In the genomic region with DNA sequence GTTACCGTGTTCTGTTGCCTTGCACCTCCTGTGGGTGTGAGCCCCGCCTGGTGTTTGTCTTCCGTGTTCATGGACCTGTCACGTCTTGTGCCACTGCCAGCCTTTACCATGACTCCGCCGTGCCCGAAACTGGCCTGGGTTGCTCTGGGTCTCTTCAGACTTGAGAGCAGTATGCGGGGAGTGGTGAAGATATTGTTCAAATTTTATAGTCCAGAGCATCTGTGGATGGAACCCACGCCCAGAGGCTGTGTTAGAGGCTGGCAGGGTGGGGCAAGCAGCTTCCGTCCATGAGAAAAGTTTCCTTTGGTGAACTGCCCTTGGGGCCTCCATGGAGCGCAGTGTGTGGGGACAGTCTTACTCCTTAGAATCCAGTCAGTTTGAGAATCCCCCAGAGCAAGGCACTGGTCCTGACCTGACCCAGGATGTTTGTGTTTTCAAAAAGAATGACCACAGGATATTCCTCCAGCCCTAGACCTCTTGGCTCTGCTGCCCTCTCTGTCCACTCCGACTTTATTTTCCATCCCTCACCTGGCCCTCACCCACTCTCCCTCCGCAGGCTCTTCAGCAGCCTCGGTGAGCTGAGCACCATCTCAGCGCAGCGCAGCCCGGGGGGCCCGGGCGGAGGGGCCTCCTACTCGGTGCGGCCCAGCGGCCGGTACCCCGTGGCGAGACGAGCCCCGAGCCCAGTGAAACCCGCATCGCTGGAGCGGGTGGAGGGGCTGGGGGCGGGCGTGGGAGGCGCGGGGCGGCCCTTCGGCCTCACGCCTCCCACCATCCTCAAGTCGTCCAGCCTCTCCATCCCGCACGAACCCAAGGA, we compare ENCODE assay signal across 8 mouse cellular contexts. TPM values are rescaled to one million over a fixed set of nuclear protein-coding genes. Genes with fewer than 3 reads are reported as not detected.
A peak's percentile ranks its signal among the peaks of the same experiment; 100 is the strongest.
DNase-seq lines count a peak whose midpoint lies in the region; ATAC-seq and TF ChIP-seq lines count a peak whose summit lies in the region.

No protein-coding gene starts in this region.

- no peak overlapping the region for H3K27ac ChIP-seq in heart, embryonic 12.5 days (ENCODE audit: poor library complexity, severe bottlenecking)
- no peak overlapping the region for H3K27ac ChIP-seq in heart, adult 2 months
- H3K27ac ChIP-seq in ES-E14 (ENCODE audit: insufficient read depth, low read depth, low read length, poor library complexity, severe bottlenecking): no peak overlapping the region
- no peak overlapping the region for H3K27ac ChIP-seq in forebrain, embryonic 15.5 days (replicated peaks)
- no peak overlapping the region for H3K27ac ChIP-seq in midbrain, embryonic 11.5 days (ENCODE audit: low read depth, low read length)
- H3K27ac ChIP-seq in left cerebral cortex, adult 2 months: no peak overlapping the region

- TF ChIP-seq CTCF in heart, adult 2 months (IDR thresholded peaks at IDR 0.05): no peak
- TF ChIP-seq CTCF in left cerebral cortex, adult 2 months (IDR thresholded peaks at IDR 0.05): no peak

- peaks cover 48% of the 10 kb centered on the region for H3K27me3 ChIP-seq in heart, embryonic 12.5 days (replicated peaks)
- no peaks in the 10 kb centered on the region for H3K27me3 ChIP-seq in heart, adult 2 months (ENCODE audit: control insufficient read depth, insufficient read depth, low read length)
- peaks cover 27% of the 10 kb centered on the region for H3K27me3 ChIP-seq in forebrain, embryonic 15.5 days
- peaks cover 33% of the 10 kb centered on the region for H3K27me3 ChIP-seq in midbrain, embryonic 11.5 days (ENCODE audit: control insufficient read depth, insufficient read depth, low read length)

- DNase-seq in heart, adult 2 months: no peak
- no peak for DNase-seq in ES-E14 (ENCODE audit: low read depth, low spot score)
- peak; percentile 89 for DNase-seq in midbrain, embryonic 11.5 days (ENCODE audit: low spot score, missing footprints)
- no peak for DNase-seq in ovary, postnatal 36 days (ENCODE audit: low spot score)
- no peak for DNase-seq in thymus, postnatal 0 days (ENCODE audit: low spot score)
- no peak for DNase-seq in left cerebral cortex, adult 2 months (ENCODE audit: extremely low spot score in 1 of 2, low spot score in 2 of 2)

- no peak for TF ChIP-seq POLR2A in heart, adult 2 months (IDR thresholded peaks at IDR 0.05; ENCODE audit: insufficient read depth, low read depth, low read length)

- 22% methylated on average over 40 of the region's 40 CpGs for WGBS in heart, embryonic 12.5 days
- 40% methylated on average over 40 of the region's 40 CpGs for WGBS in heart, adult 2 months
- 9% methylated on average over 40 of the region's 40 CpGs for WGBS in forebrain, embryonic 15.5 days
- WGBS in midbrain, embryonic 11.5 days: 10% methylated on average over 40 of the region's 40 CpGs

- ATAC-seq in heart, embryonic 12.5 days (ENCODE audit: insufficient number of reproducible peaks, low FRiP score): no peak
- ATAC-seq in forebrain, embryonic 15.5 days (replicated peaks): 0 out of 2 replicates have a peak, but pooled peaks have one; percentile 5
- ATAC-seq in midbrain, embryonic 11.5 days (ENCODE audit: low FRiP score): peak; percentile 8; the same call in 1 of the 2 replicates

- peak overlapping the region; percentile 66 for H3K4me2 ChIP-seq in heart, embryonic 12.5 days
- H3K4me2 ChIP-seq in forebrain, embryonic 15.5 days (replicated peaks): peak overlapping the region; percentile 35
- peak overlapping the region; percentile 28 for H3K4me2 ChIP-seq in midbrain, embryonic 11.5 days

- no peaks in the 10 kb centered on the region for H3K79me2 ChIP-seq in heart, adult 2 months (replicated peaks; ENCODE audit: control insufficient read depth, insufficient read depth, low read length)

- no peak overlapping the region for H3K9ac ChIP-seq in heart, embryonic 12.5 days
- no peak overlapping the region for H3K9ac ChIP-seq in heart, adult 2 months (ENCODE audit: low read depth, low read length)
- peak overlapping the region; percentile 49 for H3K9ac ChIP-seq in ES-E14 (ENCODE audit: insufficient read depth, low read depth, low read length, poor library complexity, severe bottlenecking)
- no peak overlapping the region for H3K9ac ChIP-seq in forebrain, embryonic 15.5 days (replicated peaks)
- H3K9ac ChIP-seq in midbrain, embryonic 11.5 days (ENCODE audit: low read length): no peak overlapping the region

- H3K4me3 ChIP-seq in heart, embryonic 12.5 days: peak overlapping the region; percentile 39
- no peak overlapping the region for H3K4me3 ChIP-seq in heart, adult 2 months
- H3K4me3 ChIP-seq in ES-E14 (ENCODE audit: insufficient read depth in 1 of 2, low read depth in 1 of 2, low read length in 2 of 2, poor library complexity in 1 of 2, severe bottlenecking in 1 of 2): peak overlapping the region; percentile 57 to 58
- peak overlapping the region; percentile 16; the same call in 1 of the 2 replicates for H3K4me3 ChIP-seq in forebrain, embryonic 15.5 days
- peak overlapping the region; percentile 4; the same call in 1 of the 2 replicates for H3K4me3 ChIP-seq in midbrain, embryonic 11.5 days (ENCODE audit: low read depth, low read length)
- H3K4me3 ChIP-seq in left cerebral cortex, adult 2 months: no peak overlapping the region

- no peaks in the 10 kb centered on the region for H3K9me3 ChIP-seq in heart, embryonic 12.5 days (replicated peaks)
- no peaks in the 10 kb centered on the region for H3K9me3 ChIP-seq in ES-E14 (ENCODE audit: control insufficient read depth, insufficient read depth, low read depth, low read length)
- H3K9me3 ChIP-seq in forebrain, embryonic 15.5 days: no peaks in the 10 kb centered on the region
- no peaks in the 10 kb centered on the region for H3K9me3 ChIP-seq in midbrain, embryonic 11.5 days (ENCODE audit: control insufficient read depth, low read length)

- intact Hi-C loops in heart, adult 2 months (cut with DNase I): no loop called here
- intact Hi-C loops in left cerebral cortex, adult 2 months (cut with DNase I): no loop called here

- peaks cover 9% of the 10 kb centered on the region for H3K36me3 ChIP-seq in heart, embryonic 12.5 days
- no peaks in the 10 kb centered on the region for H3K36me3 ChIP-seq in heart, adult 2 months (ENCODE audit: control insufficient read depth, insufficient read depth, low read length)
- no peaks in the 10 kb centered on the region for H3K36me3 ChIP-seq in ES-E14 (ENCODE audit: control insufficient read depth, insufficient read depth, low read length, poor library complexity, severe bottlenecking)
- no peaks in the 10 kb centered on the region for H3K36me3 ChIP-seq in forebrain, embryonic 15.5 days
- H3K36me3 ChIP-seq in midbrain, embryonic 11.5 days (ENCODE audit: control insufficient read depth, insufficient read depth, low read length): no peaks in the 10 kb centered on the region

- in situ Hi-C loops in ES-E14 (cut with MboI; ENCODE audit: low sequenced_read_pairs in 2 of 2, unreplicated experiment in 2 of 2): no loop called here

- no peak for TF ChIP-seq EP300 in heart, adult 2 months (IDR thresholded peaks at IDR 0.05; ENCODE audit: insufficient read depth, low read depth, low read length)

- peaks cover 30% of the 10 kb centered on the region for H3K4me1 ChIP-seq in heart, embryonic 12.5 days (replicated peaks)
- peaks cover 17% of the 10 kb centered on the region for H3K4me1 ChIP-seq in heart, adult 2 months (ENCODE audit: control insufficient read depth, insufficient read depth, low read length)
- peaks cover 1 to 24% of the 10 kb centered on the region in 2 experiments; a peak in 3 of 4 replicates for H3K4me1 ChIP-seq in ES-E14 (ENCODE audit: control insufficient read depth in 2 of 2, insufficient read depth in 2 of 2, low read length in 2 of 2, poor library complexity in 1 of 2)
- peaks cover 18% of the 10 kb centered on the region for H3K4me1 ChIP-seq in forebrain, embryonic 15.5 days
- H3K4me1 ChIP-seq in midbrain, embryonic 11.5 days (ENCODE audit: control insufficient read depth, insufficient read depth, low read length): peaks cover 14% of the 10 kb centered on the region

TF ChIP-seq in ES-E14, 5 proteins besides CTCF, POLR2A, EP300 and RAD21:
- TF ChIP-seq ZC3H11A (IDR thresholded peaks at IDR 0.05; ENCODE audit: borderline replicate concordance, low read depth, low read length): no peak
- TF ChIP-seq MAFK (IDR thresholded peaks at IDR 0.05; ENCODE audit: insufficient read depth, low read depth, low read length): no peak
- no peak for TF ChIP-seq ZNF384 (IDR thresholded peaks at IDR 0.05; ENCODE audit: low read depth, low read length)
- TF ChIP-seq HCFC1 (IDR thresholded peaks at IDR 0.05; ENCODE audit: borderline replicate concordance, insufficient read depth, low read length): no peak
- TF ChIP-seq CHD2 (IDR thresholded peaks at IDR 0.05; ENCODE audit: low read depth, low read length): no peak
TF ChIP-seq in ES-E14: peak in this region for 0.

RNA-seq across cellular contexts. Expression of gene Acr, which starts 10.7 kb away (rescaled TPM):
- 0.29 and 0.42 TPM in 2 replicates for polyA plus RNA-seq in heart, embryonic 12.5 days (2016; fragmentation: Nextera tagmentation; extraction: Ambion mirVana)
- under 1 TPM in 1 of 2 experiments, not detected in 1; 0.57 TPM for total RNA-seq in heart, adult 2 months (2021)
- 1.4 and 1.6 TPM in 2 replicates for polyA plus RNA-seq in heart, adult 2 months (2012; rRNA removed)
- 0.21 TPM in 1 of 2 replicates, not detected in the other for total RNA-seq in ES-E14 (2012; rRNA removed)
- polyA plus RNA-seq in forebrain, embryonic 15.5 days (2015; fragmentation: Nextera tagmentation; extraction: Ambion mirVana): 1.6 and 1.7 TPM in 2 replicates
- 0.42 and 0.43 TPM in 2 replicates for polyA plus RNA-seq in midbrain, embryonic 11.5 days (2014; fragmentation: Nextera tagmentation; extraction: Ambion mirVana)
- polyA plus RNA-seq in thymus, postnatal 0 days (2015; fragmentation: Nextera tagmentation; extraction: Ambion mirVana): not detected in 2 replicates
- 1 to 10 TPM in 1 of 2 experiments, under 1 TPM in 1; 0.58 to 1.7 TPM for total RNA-seq in left cerebral cortex, adult 2 months (2021)

RNA-seq across cellular contexts. Expression of gene Rabl2, which starts 34.3 kb away (rescaled TPM):
- 20.3 and 21.1 TPM in 2 replicates for polyA plus RNA-seq in heart, embryonic 12.5 days (2016; fragmentation: Nextera tagmentation; extraction: Ambion mirVana)
- 1 to 10 TPM; 3.7 to 4.2 TPM for total RNA-seq in heart, adult 2 months (2021)
- polyA plus RNA-seq in heart, adult 2 months (2012; rRNA removed): 5.2 and 11.0 TPM in 2 replicates
- total RNA-seq in ES-E14 (2012; rRNA removed): 4.1 and 8.3 TPM in 2 replicates
- 55.7 and 55.9 TPM in 2 replicates for polyA plus RNA-seq in forebrain, embryonic 15.5 days (2015; fragmentation: Nextera tagmentation; extraction: Ambion mirVana)
- polyA plus RNA-seq in midbrain, embryonic 11.5 days (2014; fragmentation: Nextera tagmentation; extraction: Ambion mirVana): 84.3 and 87.3 TPM in 2 replicates
- 13.0 and 15.7 TPM in 2 replicates for polyA plus RNA-seq in thymus, postnatal 0 days (2015; fragmentation: Nextera tagmentation; extraction: Ambion mirVana)
- 10 to 100 TPM; 35.7 to 44.6 TPM for total RNA-seq in left cerebral cortex, adult 2 months (2021)

RNA-seq across cellular contexts. Expression of gene Shank3, which starts 58.0 kb away (rescaled TPM):
- 2.9 and 3.0 TPM in 2 replicates for polyA plus RNA-seq in heart, embryonic 12.5 days (2016; fragmentation: Nextera tagmentation; extraction: Ambion mirVana)
- total RNA-seq in heart, adult 2 months (2021): 10 to 100 TPM; 44.3 to 52.2 TPM
- 29.6 and 31.0 TPM in 2 replicates for polyA plus RNA-seq in heart, adult 2 months (2012; rRNA removed)
- total RNA-seq in ES-E14 (2012; rRNA removed): 6.4 and 6.7 TPM in 2 replicates
- polyA plus RNA-seq in forebrain, embryonic 15.5 days (2015; fragmentation: Nextera tagmentation; extraction: Ambion mirVana): 10.7 and 13.0 TPM in 2 replicates
- polyA plus RNA-seq in midbrain, embryonic 11.5 days (2014; fragmentation: Nextera tagmentation; extraction: Ambion mirVana): 2.2 TPM in 2 replicates
- polyA plus RNA-seq in thymus, postnatal 0 days (2015; fragmentation: Nextera tagmentation; extraction: Ambion mirVana): 0.23 and 0.39 TPM in 2 replicates
- 100 to 1,000 TPM; 222 to 239 TPM for total RNA-seq in left cerebral cortex, adult 2 months (2021)

Comparison
In these comparisons a context has a peak if more than half of its experiments do, and no peak if none do; other contexts are left out.
1. H3K4me3 ChIP-seq: peak in heart, embryonic 12.5 days (single experiment), ES-E14 (2 of 2), forebrain, embryonic 15.5 days (single experiment) and midbrain, embryonic 11.5 days (single experiment); none in heart, adult 2 months (single experiment) and left cerebral cortex, adult 2 months (single experiment).
2. Peak in every context shown above with its lines, with median percentiles within 50 percentile points of each other: H3K4me2 ChIP-seq.